Comparison of ENCODE assay signal across 24 mouse cellular contexts in genomic region chr9:113947216-113947615, GRCm38 (mm10). TPM values are rescaled to one million over a fixed set of nuclear protein-coding genes. Genes with fewer than 3 reads are reported as not detected.
DNase-seq lines count a peak whose midpoint lies in the region; ATAC-seq and TF ChIP-seq lines count a peak whose summit lies in the region.
"Had no signal": no experiment of that assay in that cellular context is flagged by ENCODE, and none has a peak within 500 bp of the region (broad histone marks: within the 10 kb centered on the region; RNA-seq: fewer than 3 reads in every experiment).

No protein-coding gene starts in this region.

- TF ChIP-seq EP300 in lung, postnatal 0 days (IDR thresholded peaks at IDR 0.05) = no peak

- no peaks in the 10 kb centered on the region for H3K9me3 ChIP-seq in lung, postnatal 0 days (ENCODE audit: low read length)
- H3K9me3 ChIP-seq: embryonic facial prominence, embryonic 15.5 days; forebrain, embryonic 12.5 days; forebrain, embryonic 15.5 days; heart, embryonic 10.5 days; heart, embryonic 13.5 days had no signal

- TF ChIP-seq CTCF in lung, postnatal 0 days (IDR thresholded peaks at IDR 0.05) = no peak

- WGBS in lung, postnatal 0 days = 83% methylated on average over 1 of the region's 1 CpGs

- peak; percentile 24 for DNase-seq in kidney, adult 9 months
- no peak for DNase-seq in kidney, postnatal 14 days
- peak; percentile 35 for DNase-seq in lung, postnatal 0 days (ENCODE audit: low spot score)
- DNase-seq in lung, postnatal 4 days = no peak
- peak; percentile 25 for DNase-seq in adipocyte (ENCODE audit: low spot score)
- no peak for DNase-seq in ovary, adult 18-20 months (ENCODE audit: low spot score)
- no peak for DNase-seq in urinary bladder, postnatal 4 days (ENCODE audit: low spot score in 2 of 2)
- DNase-seq: adrenal gland, adult 8-10 months; adrenal gland, postnatal 25 days; cerebellum, adult 11-12 months; cerebellum, adult 8-10 months; cerebellum, postnatal 10 days; cerebellum, postnatal 36 days; embryo, embryonic 11 days; gastrocnemius, postnatal 25 days; heart, adult 2 months; heart, postnatal 14 days; heart, postnatal 4 days had no signal

- H3K36me3 ChIP-seq in lung, postnatal 0 days (ENCODE audit: insufficient read depth, low read length) = peaks cover 17% of the 10 kb centered on the region

- H3K4me1 ChIP-seq in lung, postnatal 0 days (ENCODE audit: insufficient read depth, low read depth, low read length) = no peaks in the 10 kb centered on the region
- H3K4me1 ChIP-seq: embryonic facial prominence, embryonic 15.5 days; forebrain, embryonic 12.5 days; forebrain, embryonic 15.5 days; heart, embryonic 10.5 days had no signal

- H3K27me3 ChIP-seq in lung, postnatal 0 days (replicated peaks; ENCODE audit: insufficient read depth, low read length) = no peaks in the 10 kb centered on the region
- H3K27me3 ChIP-seq: embryonic facial prominence, embryonic 15.5 days; forebrain, embryonic 12.5 days; forebrain, embryonic 15.5 days; heart, embryonic 13.5 days had no signal

- H3K4me3 ChIP-seq in lung, postnatal 0 days (ENCODE audit: low read depth, low read length) = no peak overlapping the region
- H3K4me3 ChIP-seq: embryonic facial prominence, embryonic 15.5 days; forebrain, embryonic 12.5 days; forebrain, embryonic 15.5 days; heart, adult 2 months; heart, embryonic 10.5 days; heart, embryonic 13.5 days had no signal

- no peak for ATAC-seq in lung, postnatal 0 days
- ATAC-seq: forebrain, embryonic 15.5 days had no signal

- H3K9ac ChIP-seq in lung, postnatal 0 days (replicated peaks; ENCODE audit: low read depth) = no peak overlapping the region
- H3K9ac ChIP-seq: embryonic facial prominence, embryonic 15.5 days; forebrain, embryonic 12.5 days; forebrain, embryonic 15.5 days; heart, embryonic 13.5 days; hindbrain, embryonic 14.5 days had no signal

- no peak overlapping the region for H3K4me2 ChIP-seq in lung, postnatal 0 days (replicated peaks; ENCODE audit: low read depth, low read length)
- H3K4me2 ChIP-seq: embryonic facial prominence, embryonic 15.5 days; forebrain, embryonic 12.5 days; forebrain, embryonic 15.5 days; heart, embryonic 13.5 days; hindbrain, embryonic 14.5 days had no signal

- no peak overlapping the region for H3K27ac ChIP-seq in lung, postnatal 0 days (ENCODE audit: low read length)
- H3K27ac ChIP-seq: embryonic facial prominence, embryonic 15.5 days; forebrain, embryonic 12.5 days; forebrain, embryonic 15.5 days; heart, adult 2 months; heart, embryonic 10.5 days; heart, embryonic 13.5 days; hindbrain, embryonic 14.5 days had no signal

RNA-seq across cellular contexts. Expression of gene Ubp1, which starts 16.5 kb away (rescaled TPM):
- 18.9 and 20.5 TPM in 2 replicates for polyA plus RNA-seq in lung, postnatal 0 days (2015; fragmentation: Nextera tagmentation; extraction: Ambion mirVana)

Comparison
In these comparisons a context has a peak if more than half of its experiments do, and no peak if none do; other contexts are left out.
1. DNase-seq: peak in kidney, adult 9 months (single experiment), lung, postnatal 0 days (single experiment) and adipocyte (single experiment); none in kidney, postnatal 14 days (single experiment), lung, postnatal 4 days (0 of 2), ovary, adult 18-20 months (single experiment) and urinary bladder, postnatal 4 days (0 of 2).